Mouse (Mus musculus) megakaryocyte progenitor cell, adult 5-6 weeks (primary cell): ENCODE measurements around the gene Pgls. TPM values are rescaled to one million over a fixed set of nuclear protein-coding genes. Genes with fewer than 3 reads are reported as not detected.

Experiments
- ATAC-seq: replicated peaks from 2 replicates; pipeline ENCODE4 v1.8.0; 2016; ENCODE audit warnings: mild to moderate bottlenecking, moderate TSS enrichment, inconsistent platforms; ENCODE audit not compliant: poor library complexity
- total RNA-seq, 2 experiments: library from RNA; stranded (forward) in 1 of 2; stranded (reverse) in 1 of 2; fragments of 157-497, 149-512 nt in 1 of 2; fragments of 200-1000 nt in 1 of 2; gene quantifications; 2 replicates each; pipeline versions ENCODE4 v1.2.3 to v1.2.4; 2015 to 2017

The Pgls gene
- total RNA-seq, 2 experiments from 2014 or later: 128 to 134 TPM

GRCm38 (mm10) chr8:71598375-71598774 is 6.4 kb downstream of the Pgls start:
- no peak for ATAC-seq

GRCm38 (mm10) chr8:71598841-71599240 is 6.9 kb downstream of the Pgls start:
- no peak for ATAC-seq

- ATAC-seq: peak; percentile 40
Measured at GRCm38 (mm10) chr8:71601939-71602665, 10.1 kb downstream of the Pgls start.

GRCm38 (mm10) chr8:71602666-71603334 is 10.8 kb downstream of the Pgls start:
- peak; percentile 49 for ATAC-seq

GRCm38 (mm10) chr8:71604021-71604420 is 12.0 kb downstream of the Pgls start:
- ATAC-seq: no peak

GRCm38 (mm10) chr8:71610822-71611651 is 19.1 kb downstream of the Pgls start, which contains the start of gene Colgalt1:
TSS of gene Colgalt1 (plus strand) at chr8:71610998.
- peak; percentile 95 for ATAC-seq

- no peak for ATAC-seq
Measured at GRCm38 (mm10) chr8:71612141-71612540, 20.2 kb downstream of the Pgls start.

GRCm38 (mm10) chr8:71613418-71613817 is 21.4 kb downstream of the Pgls start:
- ATAC-seq: peak; percentile 33

- no peak for ATAC-seq
Measured at GRCm38 (mm10) chr8:71619786-71620185, 27.8 kb downstream of the Pgls start.

GRCm38 (mm10) chr8:71625088-71625487 is 33.1 kb downstream of the Pgls start:
- peak; percentile 7; the same call in 1 of the 2 replicates for ATAC-seq

GRCm38 (mm10) chr8:71626753-71627152 is 34.8 kb downstream of the Pgls start:
- no peak for ATAC-seq

GRCm38 (mm10) chr8:71627265-71628099 is 35.5 kb downstream of the Pgls start:
- peak; percentile 13; the same call in 1 of the 2 replicates for ATAC-seq

- ATAC-seq: peak; percentile 8; the same call in 1 of the 2 replicates
Measured at GRCm38 (mm10) chr8:71628396-71629095, 36.6 kb downstream of the Pgls start.

- peak; percentile 71 for ATAC-seq
Measured at GRCm38 (mm10) chr8:71629096-71629697, 37.2 kb downstream of the Pgls start.

GRCm38 (mm10) chr8:71629781-71630212 is 37.8 kb downstream of the Pgls start:
- peak; percentile 18 for ATAC-seq

GRCm38 (mm10) chr8:71630761-71631160 is 38.8 kb downstream of the Pgls start:
- ATAC-seq: no peak

GRCm38 (mm10) chr8:71631897-71632296 is 39.9 kb downstream of the Pgls start:
- no peak for ATAC-seq

- ATAC-seq: peak; percentile 46
Measured at GRCm38 (mm10) chr8:71633164-71633563, 41.2 kb downstream of the Pgls start.

GRCm38 (mm10) chr8:71633981-71634667 is 42.1 kb downstream of the Pgls start:
- ATAC-seq: peak; percentile 59
